Comparison of ENCODE assay signal across 8 mouse cellular contexts in the genomic region with DNA sequence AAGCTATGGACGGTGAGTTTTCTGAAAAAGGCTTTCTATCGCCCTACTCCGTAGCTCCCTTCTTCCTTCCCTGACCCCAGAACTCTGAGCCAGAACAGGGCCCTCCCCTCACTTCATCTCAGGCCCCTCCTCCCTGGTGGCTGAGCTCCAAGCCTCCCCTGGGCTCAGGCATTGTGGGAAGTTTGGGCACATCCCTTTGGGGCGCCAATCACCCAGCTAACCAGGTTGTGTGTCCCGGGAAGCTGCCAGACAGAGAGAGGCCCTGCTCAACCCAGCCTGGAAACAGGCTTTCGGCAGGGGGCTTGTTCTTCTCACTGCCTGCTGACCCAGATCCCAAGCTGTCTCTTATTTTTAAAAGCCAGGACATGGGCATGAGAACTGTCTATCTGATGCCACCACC. TPM values are rescaled to one million over a fixed set of nuclear protein-coding genes. Genes with fewer than 3 reads are reported as not detected.
DNase-seq lines count a peak whose midpoint lies in the region; ATAC-seq and TF ChIP-seq lines count a peak whose summit lies in the region.

No protein-coding gene starts in this region.

- H3K4me3 ChIP-seq in lung, embryonic 14.5 days (ENCODE audit: low read depth, low read length): peak overlapping the region; percentile 67
- H3K4me3 ChIP-seq in hindbrain, embryonic 15.5 days: peak overlapping the region; percentile 63
- peak overlapping the region; percentile 67 for H3K4me3 ChIP-seq in limb, embryonic 14.5 days (replicated peaks; ENCODE audit: low read length)
- H3K4me3 ChIP-seq in stomach, embryonic 14.5 days (ENCODE audit: low read depth, low read length): peak overlapping the region; percentile 63

- H3K27me3 ChIP-seq in lung, embryonic 14.5 days (ENCODE audit: insufficient read depth, low read length): peaks cover 14% of the 10 kb centered on the region; the same call in 1 of the 2 replicates
- H3K27me3 ChIP-seq in hindbrain, embryonic 15.5 days: peaks cover 3% of the 10 kb centered on the region; the same call in 1 of the 2 replicates
- 0 out of 2 replicates have a peak, but pooled peaks cover 3% of the 10 kb centered on the region for H3K27me3 ChIP-seq in limb, embryonic 14.5 days (ENCODE audit: control insufficient read depth, insufficient read depth, low read length)
- H3K27me3 ChIP-seq in stomach, embryonic 14.5 days (ENCODE audit: control insufficient read depth, insufficient read depth, low read length): no peaks in the 10 kb centered on the region

- H3K4me2 ChIP-seq in lung, embryonic 14.5 days: peak overlapping the region; percentile 87
- peak overlapping the region; percentile 91 for H3K4me2 ChIP-seq in hindbrain, embryonic 15.5 days
- peak overlapping the region; percentile 86 for H3K4me2 ChIP-seq in limb, embryonic 14.5 days (replicated peaks; ENCODE audit: low read depth, low read length, severe bottlenecking)
- H3K4me2 ChIP-seq in stomach, embryonic 14.5 days (replicated peaks; ENCODE audit: low read depth, low read length): peak overlapping the region; percentile 89

- TF ChIP-seq CTCF in lung, embryonic 14.5 days (IDR thresholded peaks at IDR 0.05; ENCODE audit: low read depth): no peak

- no peak for TF ChIP-seq POLR2A in limb, embryonic 14.5 days (IDR thresholded peaks at IDR 0.05; ENCODE audit: borderline replicate concordance, extremely low read depth, insufficient read depth, insufficient read length)

- peak overlapping the region; percentile 59 for H3K9ac ChIP-seq in lung, embryonic 14.5 days
- peak overlapping the region; percentile 56 for H3K9ac ChIP-seq in hindbrain, embryonic 15.5 days
- H3K9ac ChIP-seq in limb, embryonic 14.5 days (ENCODE audit: low read depth, low read length, severe bottlenecking): peak overlapping the region; percentile 70
- no peak overlapping the region for H3K9ac ChIP-seq in stomach, embryonic 14.5 days (replicated peaks; ENCODE audit: low read depth, low read length)

- no peaks in the 10 kb centered on the region for H3K9me3 ChIP-seq in lung, embryonic 14.5 days (ENCODE audit: low read depth, low read length)
- H3K9me3 ChIP-seq in hindbrain, embryonic 15.5 days: no peaks in the 10 kb centered on the region
- no peaks in the 10 kb centered on the region for H3K9me3 ChIP-seq in limb, embryonic 14.5 days (ENCODE audit: control insufficient read depth, low read length)
- H3K9me3 ChIP-seq in stomach, embryonic 14.5 days (ENCODE audit: control insufficient read depth, low read depth, low read length): no peaks in the 10 kb centered on the region

- ATAC-seq in lung, embryonic 14.5 days (ENCODE audit: insufficient read depth): peak; percentile 32; the same call in 1 of the 2 replicates
- peak; percentile 23; the same call in 1 of the 2 replicates for ATAC-seq in hindbrain, embryonic 15.5 days (ENCODE audit: low FRiP score, low read depth)
- ATAC-seq in limb, embryonic 14.5 days (ENCODE audit: low FRiP score, low read depth): no peak
- ATAC-seq in stomach, embryonic 14.5 days (ENCODE audit: insufficient number of reproducible peaks, insufficient read depth, low FRiP score, low read depth): no peak

- peaks cover 4% of the 10 kb centered on the region; the same call in 1 of the 2 replicates for H3K4me1 ChIP-seq in lung, embryonic 14.5 days (ENCODE audit: insufficient read depth)
- peaks cover 17% of the 10 kb centered on the region for H3K4me1 ChIP-seq in hindbrain, embryonic 15.5 days (replicated peaks)
- H3K4me1 ChIP-seq in limb, embryonic 14.5 days (ENCODE audit: control insufficient read depth, insufficient read depth, low read length): peaks cover 13% of the 10 kb centered on the region
- peaks cover 10% of the 10 kb centered on the region for H3K4me1 ChIP-seq in stomach, embryonic 14.5 days (ENCODE audit: control insufficient read depth, insufficient read depth, low read length)

- 11% methylated on average over 6 of the region's 6 CpGs for WGBS in lung, embryonic 14.5 days
- 6% methylated on average over 6 of the region's 6 CpGs for WGBS in hindbrain, embryonic 15.5 days
- WGBS in limb, embryonic 14.5 days: 5% methylated on average over 6 of the region's 6 CpGs
- WGBS in stomach, embryonic 14.5 days: 11% methylated on average over 6 of the region's 6 CpGs

- H3K27ac ChIP-seq in lung, embryonic 14.5 days (ENCODE audit: low read depth): no peak overlapping the region
- peak overlapping the region; percentile 77 for H3K27ac ChIP-seq in hindbrain, embryonic 15.5 days (replicated peaks)
- 0 out of 2 replicates have a peak overlapping the region, but pooled peaks have one; percentile 9 for H3K27ac ChIP-seq in limb, embryonic 14.5 days (replicated peaks; ENCODE audit: low read depth, low read length)
- H3K27ac ChIP-seq in stomach, embryonic 14.5 days (ENCODE audit: low read length): no peak overlapping the region; the same call in 1 of the 2 replicates

- peak; percentile 67 for DNase-seq in lung, embryonic 14.5 days
- no peak for DNase-seq in lung, postnatal 25 days (ENCODE audit: low spot score)
- DNase-seq in embryo, embryonic 10 days (ENCODE audit: low spot score): peak; percentile 44
- no peak for DNase-seq in limb, embryonic 14.5 days (ENCODE audit: low spot score)
- DNase-seq in spleen, adult 18-20 months: no peak
- no peak for DNase-seq in MN1 (ENCODE audit: low spot score)

- H3K36me3 ChIP-seq in lung, embryonic 14.5 days (ENCODE audit: insufficient read depth): no peaks in the 10 kb centered on the region
- no peaks in the 10 kb centered on the region for H3K36me3 ChIP-seq in hindbrain, embryonic 15.5 days
- peaks cover 5% of the 10 kb centered on the region; the same call in 1 of the 2 replicates for H3K36me3 ChIP-seq in limb, embryonic 14.5 days (ENCODE audit: control insufficient read depth, insufficient read depth, low read length)
- no peaks in the 10 kb centered on the region for H3K36me3 ChIP-seq in stomach, embryonic 14.5 days (ENCODE audit: control insufficient read depth, insufficient read depth, low read length)

RNA-seq across cellular contexts. Expression of a gene that starts 1.5 kb away (rescaled TPM):
- polyA plus RNA-seq in lung, embryonic 14.5 days (2014; fragmentation: Nextera tagmentation; extraction: Ambion mirVana): 15.3 and 15.8 TPM in 2 replicates
- polyA plus RNA-seq in hindbrain, embryonic 15.5 days (2015; fragmentation: Nextera tagmentation; extraction: Ambion mirVana): 43.3 and 52.6 TPM in 2 replicates
- polyA plus RNA-seq in limb, embryonic 14.5 days (2012; rRNA removed): 25.3 and 26.0 TPM in 2 replicates
- polyA plus RNA-seq in limb, embryonic 14.5 days (2014; fragmentation: Nextera tagmentation; extraction: Ambion mirVana): 26.2 and 26.8 TPM in 2 replicates
- 22.0 and 29.5 TPM in 2 replicates for polyA plus RNA-seq in stomach, embryonic 14.5 days (2014; fragmentation: Nextera tagmentation; extraction: Ambion mirVana)

RNA-seq across cellular contexts. Expression of a gene that starts 9.3 kb away (rescaled TPM):
- 0.61 and 0.84 TPM in 2 replicates for polyA plus RNA-seq in lung, embryonic 14.5 days (2014; fragmentation: Nextera tagmentation; extraction: Ambion mirVana)
- 0.34 and 0.53 TPM in 2 replicates for polyA plus RNA-seq in hindbrain, embryonic 15.5 days (2015; fragmentation: Nextera tagmentation; extraction: Ambion mirVana)
- 1.3 and 2.1 TPM in 2 replicates for polyA plus RNA-seq in limb, embryonic 14.5 days (2012; rRNA removed)
- 2.0 and 2.3 TPM in 2 replicates for polyA plus RNA-seq in limb, embryonic 14.5 days (2014; fragmentation: Nextera tagmentation; extraction: Ambion mirVana)
- polyA plus RNA-seq in stomach, embryonic 14.5 days (2014; fragmentation: Nextera tagmentation; extraction: Ambion mirVana): 1.3 and 1.5 TPM in 2 replicates

RNA-seq across cellular contexts. Expression of a gene that starts 35.5 kb away (rescaled TPM):
- 8.8 and 10.1 TPM in 2 replicates for polyA plus RNA-seq in lung, embryonic 14.5 days (2014; fragmentation: Nextera tagmentation; extraction: Ambion mirVana)
- 4.2 and 5.1 TPM in 2 replicates for polyA plus RNA-seq in hindbrain, embryonic 15.5 days (2015; fragmentation: Nextera tagmentation; extraction: Ambion mirVana)
- polyA plus RNA-seq in limb, embryonic 14.5 days (2012; rRNA removed): 38.1 and 43.9 TPM in 2 replicates
- polyA plus RNA-seq in limb, embryonic 14.5 days (2014; fragmentation: Nextera tagmentation; extraction: Ambion mirVana): 25.1 and 27.0 TPM in 2 replicates
- polyA plus RNA-seq in stomach, embryonic 14.5 days (2014; fragmentation: Nextera tagmentation; extraction: Ambion mirVana): 17.9 and 19.8 TPM in 2 replicates

RNA-seq across cellular contexts. Expression of a gene that starts 49.7 kb away (rescaled TPM):
- polyA plus RNA-seq in lung, embryonic 14.5 days (2014; fragmentation: Nextera tagmentation; extraction: Ambion mirVana): 451 and 469 TPM in 2 replicates
- polyA plus RNA-seq in hindbrain, embryonic 15.5 days (2015; fragmentation: Nextera tagmentation; extraction: Ambion mirVana): 164 TPM in 2 replicates
- polyA plus RNA-seq in limb, embryonic 14.5 days (2012; rRNA removed): 354 and 382 TPM in 2 replicates
- polyA plus RNA-seq in limb, embryonic 14.5 days (2014; fragmentation: Nextera tagmentation; extraction: Ambion mirVana): 536 and 540 TPM in 2 replicates
- 384 and 413 TPM in 2 replicates for polyA plus RNA-seq in stomach, embryonic 14.5 days (2014; fragmentation: Nextera tagmentation; extraction: Ambion mirVana)

Comparison
In these comparisons a context has a peak if more than half of its experiments do, and no peak if none do; other contexts are left out.
1. DNase-seq: peak in lung, embryonic 14.5 days (single experiment) and embryo, embryonic 10 days (single experiment); none in lung, postnatal 25 days (single experiment), limb, embryonic 14.5 days (single experiment), spleen, adult 18-20 months (0 of 2) and MN1 (single experiment).
2. ATAC-seq: peak in lung, embryonic 14.5 days (single experiment) and hindbrain, embryonic 15.5 days (single experiment); none in limb, embryonic 14.5 days (single experiment) and stomach, embryonic 14.5 days (single experiment).
3. H3K27ac ChIP-seq: peak in hindbrain, embryonic 15.5 days (single experiment) and limb, embryonic 14.5 days (single experiment); none in lung, embryonic 14.5 days (single experiment) and stomach, embryonic 14.5 days (single experiment).
4. Peak in every context shown above with its lines, with median percentiles within 50 percentile points of each other: H3K4me2 ChIP-seq and H3K4me3 ChIP-seq.